Mouse (Mus musculus): ENCODE results near the gene Nr5a2. TPM values are rescaled to one million over a fixed set of nuclear protein-coding genes. Genes with fewer than 3 reads are reported as not detected.

Gene Nr5a2
- polyA plus RNA-seq, 1 experiment from 2014 or later: 1.6 TPM

DNA sequence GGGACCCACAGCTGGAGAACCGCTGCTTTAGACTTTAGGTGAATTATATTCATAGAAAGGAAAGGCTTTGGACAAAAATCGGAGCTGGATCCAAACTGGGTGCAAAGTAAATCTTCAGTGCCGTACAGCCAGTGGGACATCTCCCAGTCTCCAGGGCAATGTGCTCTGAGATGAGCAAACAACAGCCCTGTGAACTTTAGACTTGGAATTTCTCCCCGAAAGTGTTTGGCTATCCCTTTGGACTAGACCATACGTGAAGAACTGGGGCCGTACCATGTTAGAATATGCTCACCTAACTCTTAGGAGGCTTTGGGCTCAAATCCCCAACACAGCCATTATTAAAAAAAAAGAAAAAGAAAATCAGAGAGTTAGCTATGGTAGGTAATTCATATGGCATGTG lies 30.5 kb downstream of the Nr5a2 start:
- no peak for ATAC-seq (ENCODE audit: low FRiP score)
- no peaks in the 10 kb centered on the region for H3K4me1 ChIP-seq
- H3K4me2 ChIP-seq: no peak overlapping the region
- no peak overlapping the region for H3K27ac ChIP-seq (replicated peaks)
- 0 out of 2 replicates have a peak, but pooled peaks cover 8% of the 10 kb centered on the region for H3K27me3 ChIP-seq (replicated peaks)
- WGBS: 91% methylated on average over 6 of the region's 6 CpGs
- H3K9ac ChIP-seq (replicated peaks): no peak overlapping the region
- no peak overlapping the region for H3K4me3 ChIP-seq (replicated peaks)
- H3K9me3 ChIP-seq (replicated peaks): no peaks in the 10 kb centered on the region
- no peaks in the 10 kb centered on the region for H3K36me3 ChIP-seq

DNA sequence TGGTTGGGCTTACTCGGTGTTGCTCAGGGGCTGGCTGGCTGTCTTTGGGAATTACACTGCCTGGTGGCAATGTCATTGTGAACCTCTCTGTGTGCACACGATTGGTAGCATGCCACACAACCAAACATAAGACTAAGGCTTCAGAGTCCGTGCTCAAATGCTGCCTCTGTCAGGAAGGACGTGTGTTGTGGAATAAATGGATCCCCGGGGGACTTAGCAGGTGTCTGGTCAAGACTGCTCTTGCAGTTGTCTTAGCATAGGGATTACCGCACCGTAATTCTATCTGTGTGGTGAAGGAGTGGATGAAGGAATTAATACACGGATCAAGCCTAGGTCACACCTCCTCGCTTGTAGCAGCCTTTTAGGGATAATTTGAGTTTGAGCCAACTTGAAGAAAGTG lies 32.8 kb downstream of the Nr5a2 start:
- Histone ChIP-seq H3K9me3 (replicated peaks) (no peaks in the 10 kb centered on the region), H3K27ac (replicated peaks) (no peak overlapping the region), H3K4me2 (no peak overlapping the region), H3K4me3 (replicated peaks) (no peak overlapping the region), H3K9ac (replicated peaks) (no peak overlapping the region), H3K4me1 (no peaks in the 10 kb centered on the region), H3K36me3 (no peaks in the 10 kb centered on the region), H3K27me3 (replicated peaks) (0 out of 2 replicates have a peak, but pooled peaks cover 3% of the 10 kb centered on the region)
- WGBS: 70% methylated on average over 9 of the region's 9 CpGs
- no peak for ATAC-seq (ENCODE audit: low FRiP score)

DNA sequence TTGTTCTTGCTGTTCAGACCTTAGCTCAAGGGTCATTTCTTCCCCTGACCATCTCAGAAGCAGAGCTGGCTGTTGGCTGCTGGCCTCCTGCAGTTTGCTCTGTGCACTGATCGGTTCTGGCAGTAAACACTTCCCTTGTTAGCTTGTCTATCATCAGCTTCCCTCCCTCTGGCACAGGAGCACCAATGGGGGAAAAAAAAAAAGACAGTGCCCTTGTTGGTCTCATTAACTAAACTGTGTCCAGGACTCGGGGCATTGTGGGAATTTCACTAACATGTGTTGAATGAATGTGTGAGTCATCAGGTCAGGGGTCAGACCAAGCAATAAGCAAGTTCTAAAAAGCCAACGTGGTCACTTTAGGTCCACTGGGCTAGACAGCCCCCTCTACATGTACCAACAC lies 34.2 kb downstream of the Nr5a2 start:
- Histone ChIP-seq H3K9ac (replicated peaks) (no peak overlapping the region), H3K4me1 (no peaks in the 10 kb centered on the region), H3K36me3 (no peaks in the 10 kb centered on the region), H3K27me3 (replicated peaks) (no peaks in the 10 kb centered on the region), H3K27ac (replicated peaks) (no peak overlapping the region), H3K4me2 (no peak overlapping the region), H3K9me3 (replicated peaks) (no peaks in the 10 kb centered on the region), H3K4me3 (replicated peaks) (no peak overlapping the region)
- WGBS: 17% methylated on average over 3 of the region's 3 CpGs
- no peak for ATAC-seq (ENCODE audit: low FRiP score)

DNA sequence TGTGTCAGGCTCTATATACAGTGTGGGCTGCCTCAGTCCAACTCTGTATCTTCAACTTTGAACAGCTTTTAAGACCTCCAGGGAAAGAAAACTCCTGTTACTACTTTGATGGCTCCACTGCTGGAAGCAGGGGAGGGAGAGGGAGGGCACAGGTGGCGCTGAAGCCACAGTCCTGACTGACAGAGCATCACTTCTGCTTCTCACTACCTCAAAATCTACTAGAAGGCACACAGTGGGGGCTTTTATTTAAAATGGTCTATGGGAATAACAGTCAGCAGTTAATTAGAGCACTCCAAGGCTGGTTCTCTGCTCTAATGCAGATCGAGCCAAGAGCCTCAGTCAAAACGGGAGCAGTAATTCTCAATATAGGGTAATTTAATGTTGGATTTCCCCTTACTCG lies 40.2 kb downstream of the Nr5a2 start:
- Histone ChIP-seq H3K4me2 (no peak overlapping the region), H3K27me3 (replicated peaks) (no peaks in the 10 kb centered on the region), H3K36me3 (no peaks in the 10 kb centered on the region), H3K4me3 (replicated peaks) (no peak overlapping the region), H3K27ac (replicated peaks) (no peak overlapping the region), H3K9me3 (replicated peaks) (no peaks in the 10 kb centered on the region), H3K9ac (replicated peaks) (no peak overlapping the region), H3K4me1 (no peaks in the 10 kb centered on the region)
- no peak for ATAC-seq (ENCODE audit: low FRiP score)
- WGBS: 88% methylated on average over 4 of the region's 4 CpGs

DNA sequence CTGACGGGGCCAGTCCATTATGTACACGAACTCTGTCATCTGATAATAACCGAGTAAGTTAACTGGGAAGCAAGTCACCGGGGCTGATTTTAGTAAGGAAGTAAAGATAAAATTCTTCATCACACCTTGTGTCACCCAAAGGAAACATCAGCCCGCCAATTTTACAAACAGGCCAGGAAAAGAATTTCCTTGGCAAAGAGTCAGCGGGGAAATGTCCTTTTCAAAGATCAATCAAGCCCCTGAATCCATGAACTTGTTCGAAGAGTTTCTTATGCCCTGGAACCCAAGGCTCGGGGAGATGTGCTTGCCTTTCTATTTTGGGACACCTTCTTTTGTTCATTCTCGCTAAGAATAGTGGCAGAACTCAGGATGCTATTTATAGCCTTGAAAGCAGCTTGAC lies 41.5 kb downstream of the Nr5a2 start:
- 71% methylated on average over 9 of the region's 9 CpGs for WGBS
- H3K4me3 ChIP-seq (replicated peaks): no peak overlapping the region
- H3K27me3 ChIP-seq (replicated peaks): no peaks in the 10 kb centered on the region

DNA sequence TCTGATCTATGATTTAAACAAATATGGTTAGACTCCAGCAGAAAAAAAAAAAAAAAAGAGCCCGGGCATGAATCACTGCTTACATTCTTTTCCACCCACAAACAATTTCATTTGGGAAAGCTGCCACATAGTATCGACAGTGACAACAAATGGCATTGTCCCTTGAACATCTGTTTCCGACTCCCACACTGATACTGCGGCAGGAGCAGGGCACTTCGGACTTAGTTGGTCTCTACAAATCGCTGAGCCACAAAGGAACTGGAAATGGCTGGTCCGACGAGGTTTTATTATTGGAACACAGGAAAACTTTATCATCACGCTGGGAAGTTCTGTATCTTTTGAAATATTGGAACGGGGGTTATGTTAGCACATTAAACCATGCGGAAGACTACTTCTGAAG lies 44.8 kb downstream of the Nr5a2 start:
- Histone ChIP-seq H3K27ac (replicated peaks) (no peak overlapping the region), H3K4me1 (no peaks in the 10 kb centered on the region), H3K9me3 (replicated peaks) (no peaks in the 10 kb centered on the region), H3K9ac (replicated peaks) (no peak overlapping the region), H3K27me3 (replicated peaks) (no peaks in the 10 kb centered on the region), H3K4me2 (no peak overlapping the region), H3K4me3 (replicated peaks) (no peak overlapping the region), H3K36me3 (no peaks in the 10 kb centered on the region)
- WGBS: 47% methylated on average over 11 of the region's 11 CpGs
- ATAC-seq (ENCODE audit: low FRiP score): no peak

More for the DNA sequence above, 41.5 kb downstream of the Nr5a2 start:
- no peak for ATAC-seq (ENCODE audit: low FRiP score)
- H3K36me3 ChIP-seq: no peaks in the 10 kb centered on the region
- no peak overlapping the region for H3K27ac ChIP-seq (replicated peaks)
- no peak overlapping the region for H3K9ac ChIP-seq (replicated peaks)
- H3K4me2 ChIP-seq: no peak overlapping the region
- no peaks in the 10 kb centered on the region for H3K4me1 ChIP-seq
- no peaks in the 10 kb centered on the region for H3K9me3 ChIP-seq (replicated peaks)

DNA sequence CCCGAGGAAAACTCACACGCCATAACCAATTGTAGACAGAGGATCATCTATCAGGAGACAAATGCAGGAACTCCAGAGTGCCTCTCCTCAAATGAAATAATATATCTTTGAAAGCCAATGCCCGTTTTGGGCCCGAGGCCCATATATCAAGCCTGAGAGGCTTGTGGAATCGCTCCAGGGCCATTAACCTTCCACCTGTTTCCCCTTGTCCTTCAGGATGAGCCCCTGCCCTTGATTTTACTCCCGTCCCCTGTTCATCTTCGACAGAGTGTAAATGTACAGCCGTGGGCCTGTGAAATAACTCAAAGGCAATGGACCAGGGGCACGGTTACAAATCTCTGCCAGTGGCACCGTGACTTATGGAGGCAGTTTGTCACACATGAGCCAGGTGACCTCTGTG lies 48.3 kb downstream of the Nr5a2 start:
- Histone ChIP-seq H3K27ac (replicated peaks) (no peak overlapping the region), H3K27me3 (replicated peaks) (no peaks in the 10 kb centered on the region), H3K4me3 (replicated peaks) (no peak overlapping the region), H3K36me3 (no peaks in the 10 kb centered on the region), H3K9me3 (replicated peaks) (no peaks in the 10 kb centered on the region), H3K9ac (replicated peaks) (no peak overlapping the region), H3K4me1 (no peaks in the 10 kb centered on the region), H3K4me2 (no peak overlapping the region)
- no peak; the same call in 1 of the 2 replicates for ATAC-seq (ENCODE audit: low FRiP score)
- WGBS: 49% methylated on average over 10 of the region's 10 CpGs

DNA sequence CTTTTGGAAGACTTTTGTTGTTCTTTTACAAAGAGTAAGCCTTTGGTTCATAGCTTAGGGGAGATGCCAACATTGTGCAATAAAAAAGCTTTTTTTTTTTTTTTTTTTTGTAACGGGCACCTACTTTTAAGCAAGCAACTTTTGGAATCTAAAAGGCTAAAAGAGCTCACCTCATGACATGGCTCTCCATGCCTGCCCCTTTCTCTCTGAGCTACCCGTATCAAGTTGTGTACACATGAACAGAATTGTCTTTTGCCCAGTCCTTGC lies 48.7 kb downstream of the Nr5a2 start:
- Histone ChIP-seq H3K4me3 (replicated peaks) (no peak overlapping the region), H3K4me2 (no peak overlapping the region), H3K27me3 (replicated peaks) (no peaks in the 10 kb centered on the region), H3K27ac (replicated peaks) (no peak overlapping the region), H3K9ac (replicated peaks) (no peak overlapping the region), H3K4me1 (no peaks in the 10 kb centered on the region), H3K36me3 (no peaks in the 10 kb centered on the region), H3K9me3 (replicated peaks) (no peaks in the 10 kb centered on the region)
- no peak for ATAC-seq (ENCODE audit: low FRiP score)
- WGBS: 78% methylated on average over 2 of the region's 2 CpGs

DNA sequence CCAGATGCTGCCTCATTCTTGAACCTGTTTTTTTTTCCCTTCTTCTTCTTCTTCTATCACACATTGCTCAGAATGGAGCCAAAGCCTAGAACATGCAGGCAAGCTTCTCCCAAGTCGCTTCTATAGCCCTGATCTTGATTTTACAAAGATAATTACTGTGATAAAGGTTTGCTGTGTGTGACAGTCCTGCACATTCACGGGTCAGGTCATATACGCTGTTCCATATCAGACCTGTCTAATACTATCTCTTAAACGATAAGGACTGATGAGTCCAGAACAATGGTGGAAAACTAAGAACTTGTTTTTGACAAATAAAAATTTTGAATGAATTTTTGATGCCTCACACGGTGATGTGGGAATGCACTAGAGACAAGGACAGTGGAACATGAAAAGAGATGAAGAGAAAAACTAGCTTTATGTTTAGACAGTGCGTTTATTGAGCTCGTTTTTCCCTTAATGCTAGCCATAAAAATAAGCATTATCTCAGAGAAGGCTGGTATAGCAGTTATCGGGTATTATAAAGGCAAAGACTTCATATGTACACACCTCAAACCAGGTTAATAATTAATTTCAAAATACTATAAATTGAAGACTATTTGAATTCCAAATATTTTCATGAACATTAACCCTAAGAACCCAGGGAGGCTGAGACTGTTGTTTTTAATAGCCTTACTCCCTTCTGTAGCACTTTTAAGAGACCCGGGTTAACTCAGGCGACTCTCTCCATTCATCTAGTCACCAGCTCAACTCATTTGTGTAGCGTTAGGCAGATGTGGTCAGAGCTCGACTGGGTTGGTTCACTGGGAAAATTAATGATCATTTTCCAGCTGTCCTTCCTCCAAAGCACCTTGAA lies 49.3 kb downstream of the Nr5a2 start:
- H3K27me3 ChIP-seq (replicated peaks): no peaks in the 10 kb centered on the region
- no peak overlapping the region for H3K4me2 ChIP-seq
- H3K4me1 ChIP-seq: no peaks in the 10 kb centered on the region
- no peak overlapping the region for H3K4me3 ChIP-seq (replicated peaks)
- H3K36me3 ChIP-seq: no peaks in the 10 kb centered on the region
- H3K9ac ChIP-seq (replicated peaks): no peak overlapping the region
- no peak for ATAC-seq (ENCODE audit: low FRiP score)
- H3K9me3 ChIP-seq (replicated peaks): no peaks in the 10 kb centered on the region
- 78% methylated on average over 12 of the region's 12 CpGs for WGBS
- no peak overlapping the region for H3K27ac ChIP-seq (replicated peaks)

DNA sequence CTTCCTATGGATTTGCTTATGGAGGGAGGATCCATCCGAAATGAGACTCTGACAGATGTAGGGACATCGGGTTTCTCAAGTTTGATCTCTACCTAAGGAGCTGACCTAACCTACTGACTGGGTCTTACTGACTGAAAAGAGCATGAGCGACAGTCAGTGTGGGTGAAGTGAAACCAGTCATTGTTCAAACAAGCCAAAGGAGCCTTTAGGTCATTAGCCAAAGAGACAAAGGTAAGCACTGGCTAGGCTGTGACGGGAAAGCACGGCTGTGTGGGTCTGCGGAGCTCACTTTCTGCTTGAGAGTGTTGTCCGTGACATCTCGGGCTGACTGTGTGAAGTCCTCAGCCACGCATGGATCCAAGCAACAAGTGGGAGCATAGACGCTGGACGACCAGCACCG lies 50.1 kb downstream of the Nr5a2 start:
- H3K4me3 ChIP-seq (replicated peaks): no peak overlapping the region
- no peaks in the 10 kb centered on the region for H3K36me3 ChIP-seq
- no peaks in the 10 kb centered on the region for H3K27me3 ChIP-seq (replicated peaks)
- no peak overlapping the region for H3K9ac ChIP-seq (replicated peaks)
- ATAC-seq (ENCODE audit: low FRiP score): no peak
- H3K4me2 ChIP-seq: no peak overlapping the region
- no peaks in the 10 kb centered on the region for H3K4me1 ChIP-seq
- no peaks in the 10 kb centered on the region for H3K9me3 ChIP-seq (replicated peaks)
- H3K27ac ChIP-seq (replicated peaks): no peak overlapping the region
- WGBS: 85% methylated on average over 12 of the region's 12 CpGs

DNA sequence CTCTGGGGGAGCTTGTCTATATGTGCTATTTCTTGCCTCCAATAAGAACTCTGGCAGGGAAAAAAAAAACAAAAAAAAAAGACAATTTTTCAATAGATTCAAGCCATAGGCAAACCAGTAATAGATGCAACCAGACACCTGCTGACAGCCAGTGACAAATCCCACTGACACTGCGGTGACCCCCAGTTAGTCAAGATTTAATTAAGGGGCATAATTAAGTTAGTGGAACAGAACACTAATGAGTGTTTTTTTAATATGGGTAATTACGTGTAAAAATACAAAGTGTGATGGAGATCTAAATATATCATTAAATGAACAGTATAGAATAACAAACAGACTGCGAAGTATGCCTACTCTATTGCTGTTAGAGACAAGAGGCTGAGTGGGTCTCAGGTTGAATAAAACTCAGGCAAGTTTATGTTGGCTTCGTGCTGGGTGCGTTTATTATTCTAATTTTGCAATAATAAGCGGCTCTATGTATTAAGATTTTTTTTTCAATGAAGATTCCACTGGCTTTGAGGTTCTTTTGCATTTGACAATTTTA lies 50.7 kb downstream of the Nr5a2 start:
- Histone ChIP-seq H3K9me3 (replicated peaks) (no peaks in the 10 kb centered on the region), H3K4me2 (no peak overlapping the region), H3K36me3 (no peaks in the 10 kb centered on the region), H3K27ac (replicated peaks) (no peak overlapping the region), H3K27me3 (replicated peaks) (no peaks in the 10 kb centered on the region), H3K9ac (replicated peaks) (no peak overlapping the region), H3K4me3 (replicated peaks) (no peak overlapping the region), H3K4me1 (no peaks in the 10 kb centered on the region)
- WGBS: 68% methylated on average over 6 of the region's 6 CpGs
- no peak for ATAC-seq (ENCODE audit: low FRiP score)

DNA sequence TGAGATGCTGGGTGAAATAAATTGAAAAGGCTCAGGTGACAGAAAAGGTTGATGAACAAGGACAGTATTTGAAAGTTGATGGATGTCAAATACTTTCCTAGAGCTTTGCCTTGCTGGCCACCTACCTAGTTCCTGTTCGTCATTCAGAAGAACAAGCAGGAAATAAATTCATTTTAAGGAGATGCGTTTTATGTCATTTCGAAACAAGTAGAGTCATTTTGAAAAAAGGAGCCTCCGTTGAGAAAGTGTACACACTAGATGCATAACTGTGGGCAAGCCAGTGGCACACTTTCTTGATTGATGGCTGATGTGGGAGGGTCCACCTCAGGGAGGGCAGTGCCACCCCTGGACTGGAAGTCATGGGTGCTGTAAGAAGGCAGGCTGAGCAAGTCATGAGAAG lies 62.1 kb downstream of the Nr5a2 start:
- no peak overlapping the region for H3K9ac ChIP-seq (replicated peaks)
- no peak overlapping the region for H3K4me2 ChIP-seq
- WGBS: 86% methylated on average over 4 of the region's 4 CpGs
- H3K36me3 ChIP-seq: no peaks in the 10 kb centered on the region
- no peak for ATAC-seq (ENCODE audit: low FRiP score)
- H3K27me3 ChIP-seq (replicated peaks): no peaks in the 10 kb centered on the region
- no peaks in the 10 kb centered on the region for H3K4me1 ChIP-seq
- no peak overlapping the region for H3K27ac ChIP-seq (replicated peaks)
- H3K9me3 ChIP-seq (replicated peaks): no peaks in the 10 kb centered on the region
- H3K4me3 ChIP-seq (replicated peaks): no peak overlapping the region

Data from neural tube, embryonic 15.5 days (tissue).